Mouse (Mus musculus) E14TG2a.4 (cell line): Measurements from ENCODE around the gene Maml3.
A peak's percentile ranks its signal among the peaks of the same experiment; 100 is the strongest.

ENCODE experiments used
- H3K27me3 ChIP-seq: 2 replicates; pipeline ENCODE4 v1.6.1; 2014; ENCODE audit warnings: low read length, control low read depth; ENCODE audit not compliant: insufficient read depth
- H3K36me3 ChIP-seq: 2 replicates; pipeline ENCODE4 v1.6.1; 2014; ENCODE audit warnings: low read length, control low read depth; ENCODE audit not compliant: insufficient read depth
- H3K4me1 ChIP-seq: replicated peaks from 2 replicates; pipeline ENCODE4 v1.6.1; 2014; ENCODE audit warnings: low read depth, low read length, control low read depth
- H3K4me3 ChIP-seq: replicated peaks from 2 replicates; pipeline ENCODE4 v1.5.1; 2014; ENCODE audit warnings: mild to moderate bottlenecking, low read length
- H3K9me3 ChIP-seq: 2 replicates; pipeline ENCODE4 v1.6.1; 2014; ENCODE audit warnings: low read length, control low read depth
- CTCF ChIP-seq: conservative IDR thresholded peaks from 2 replicates; pipeline ENCODE4 v1.5.1; 2014; ENCODE audit warnings: low read length
- NANOG ChIP-seq: IDR thresholded peaks from 2 replicates; pipeline ENCODE4 v1.6.1; 2014; ENCODE audit warnings: borderline replicate concordance, low read length, mixed read lengths
- POU5F1 ChIP-seq: IDR thresholded peaks from 2 replicates; pipeline ENCODE4 v1.6.1; 2014; ENCODE audit warnings: low read length, borderline replicate concordance

Gene Maml3

DNA sequence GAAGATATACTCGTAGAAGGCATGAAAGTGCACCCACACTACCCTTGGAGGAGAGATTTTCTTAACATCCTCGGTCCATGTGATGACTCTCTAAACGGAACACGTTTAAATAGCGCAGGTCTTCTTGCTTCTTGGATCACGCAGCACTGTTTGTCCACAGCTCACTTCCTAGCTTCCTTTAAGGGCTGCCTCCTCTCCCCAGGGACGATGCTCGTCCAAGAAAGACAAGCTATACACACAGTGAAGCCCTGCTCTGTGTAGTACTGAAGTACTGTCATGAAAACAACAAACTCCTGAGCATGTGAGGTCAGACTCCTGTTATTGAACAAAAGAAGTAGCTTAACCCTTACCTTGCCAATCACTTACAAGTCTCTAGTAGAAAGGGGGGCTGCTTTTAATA lies 192.7 kb downstream of the Maml3 start:
- Histone ChIP-seq H3K27me3 (peaks cover 5% of the 10 kb centered on the region), H3K36me3 (no peaks in the 10 kb centered on the region), H3K4me3 (no peak overlapping the region), H3K4me1 (peaks cover 20% of the 10 kb centered on the region), H3K9me3 (no peaks in the 10 kb centered on the region)
- TF ChIP-seq NANOG: no peak

DNA sequence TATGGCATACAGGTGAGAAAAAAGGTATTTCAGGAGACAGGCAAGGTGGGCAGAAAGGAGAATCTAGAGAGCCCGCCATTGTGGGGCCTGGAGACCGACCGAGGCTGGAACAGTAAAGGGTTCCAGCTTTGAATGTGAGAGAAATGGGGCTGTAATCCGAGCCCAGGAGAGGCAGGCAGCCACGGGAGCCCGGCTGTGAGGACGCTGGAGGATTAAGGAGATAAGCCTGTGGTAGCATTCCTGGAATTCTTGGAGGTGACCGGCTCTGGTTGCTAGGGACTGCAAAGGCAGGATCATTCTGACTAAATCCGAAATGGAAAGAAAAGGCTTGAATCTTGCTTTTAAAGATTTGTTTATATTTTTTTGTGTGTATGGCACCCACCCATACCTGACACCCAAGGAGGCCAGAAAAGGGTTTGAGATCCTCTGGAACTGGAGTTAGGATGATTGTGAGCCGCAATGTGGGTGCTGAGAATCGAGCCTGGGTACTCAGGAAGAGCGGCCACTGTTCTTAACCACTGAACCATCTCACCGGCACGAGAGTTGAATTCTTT lies 196.4 kb downstream of the Maml3 start:
- no peak for TF ChIP-seq CTCF
- no peak for TF ChIP-seq NANOG
- no peak for TF ChIP-seq POU5F1
- no peak overlapping the region for H3K4me3 ChIP-seq

DNA sequence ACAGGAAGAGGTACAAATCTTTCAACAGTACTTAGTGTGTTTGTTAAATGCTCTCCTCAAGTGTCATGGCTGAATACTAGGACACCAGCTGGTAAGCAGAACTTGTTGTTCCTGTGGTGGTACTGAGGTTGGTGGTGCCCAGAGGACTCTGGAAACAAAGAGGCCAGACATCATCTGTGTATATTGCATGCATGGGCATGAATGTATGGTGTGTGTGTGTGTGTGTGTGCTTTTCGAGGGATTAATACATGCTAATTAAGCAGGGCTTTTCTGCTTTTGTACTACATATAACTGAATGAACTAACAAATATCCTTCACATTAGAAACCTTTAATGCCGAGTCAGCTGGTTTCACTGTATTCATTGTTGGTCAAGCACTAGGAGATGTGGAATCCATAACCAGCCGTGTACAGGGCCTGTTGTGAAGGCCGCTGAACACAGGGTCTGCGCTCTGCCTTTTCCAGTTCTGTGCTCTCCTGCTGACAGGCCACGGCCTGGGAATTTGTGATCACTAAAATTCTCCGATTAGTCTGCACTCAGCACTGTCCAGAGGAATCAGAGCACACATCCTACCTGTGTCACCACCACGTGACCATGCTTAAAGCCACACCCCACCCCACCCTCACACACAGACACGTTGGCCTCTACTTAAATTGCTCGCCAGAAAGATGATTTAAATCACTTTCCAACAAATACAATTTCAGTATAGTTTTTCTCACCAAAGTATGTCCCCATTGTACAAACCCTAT lies 197.6 kb downstream of the Maml3 start:
- H3K4me1 ChIP-seq: peaks cover 20% of the 10 kb centered on the region
- H3K4me3 ChIP-seq: no peak overlapping the region
- TF ChIP-seq NANOG (no peak), CTCF (no peak), POU5F1 (no peak)
- H3K9me3 ChIP-seq: no peaks in the 10 kb centered on the region
- no peaks in the 10 kb centered on the region for H3K36me3 ChIP-seq
- H3K27me3 ChIP-seq: peaks cover 3% of the 10 kb centered on the region; the same call in 1 of the 2 replicates

More for the DNA sequence above, 196.4 kb downstream of the Maml3 start:
- peaks cover 20% of the 10 kb centered on the region for H3K4me1 ChIP-seq
- H3K36me3 ChIP-seq: no peaks in the 10 kb centered on the region
- peaks cover 3% of the 10 kb centered on the region; the same call in 1 of the 2 replicates for H3K27me3 ChIP-seq
- no peaks in the 10 kb centered on the region for H3K9me3 ChIP-seq

DNA sequence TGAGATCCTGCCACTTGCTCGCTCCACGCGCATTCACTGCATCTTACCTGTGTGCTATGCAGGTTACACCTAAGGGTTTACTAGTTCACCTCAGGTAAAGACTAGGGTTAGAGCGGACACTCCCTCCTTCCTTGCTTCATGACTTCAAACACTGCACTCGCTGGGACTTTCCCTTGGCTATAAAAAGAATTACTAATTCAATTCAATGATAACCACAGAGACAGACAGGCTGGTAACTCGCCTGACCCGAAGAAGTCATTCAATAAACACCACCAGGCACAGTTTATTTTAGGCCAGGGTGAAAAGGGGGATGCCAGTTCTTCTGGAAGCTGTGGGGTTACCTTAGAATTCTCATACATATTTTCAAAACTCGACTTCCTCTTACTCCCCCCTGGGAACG lies 199.0 kb downstream of the Maml3 start:
- Histone ChIP-seq H3K4me3 (no peak overlapping the region), H3K27me3 (peaks cover 3% of the 10 kb centered on the region; the same call in 1 of the 2 replicates), H3K36me3 (no peaks in the 10 kb centered on the region), H3K4me1 (peaks cover 20% of the 10 kb centered on the region), H3K9me3 (no peaks in the 10 kb centered on the region)
- TF ChIP-seq NANOG (no peak), CTCF (no peak), POU5F1 (no peak)

DNA sequence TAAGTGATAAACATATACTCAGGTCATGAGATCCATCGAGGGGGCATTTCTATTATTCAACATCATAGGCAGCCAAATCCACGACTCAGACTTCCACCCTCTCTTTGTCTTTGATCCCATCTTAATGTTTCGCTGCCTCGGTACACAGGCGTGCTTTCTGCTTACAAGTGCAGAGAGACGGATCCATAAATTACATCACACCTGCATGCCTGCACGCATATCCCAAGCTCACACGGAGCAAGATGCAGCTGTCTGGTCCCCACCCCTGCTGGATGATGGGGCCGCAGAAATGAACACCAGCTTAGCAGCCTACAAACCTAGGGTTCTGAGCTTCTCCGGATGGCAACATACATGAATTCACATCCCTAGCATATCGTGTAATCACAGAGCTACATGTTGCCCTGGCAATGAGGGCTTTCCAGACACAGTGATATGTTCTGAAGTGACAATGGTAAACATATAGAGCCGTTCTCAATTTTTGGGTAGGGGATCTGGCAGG lies 200.5 kb downstream of the Maml3 start:
- peaks cover 18% of the 10 kb centered on the region for H3K4me1 ChIP-seq
- H3K36me3 ChIP-seq: no peaks in the 10 kb centered on the region
- no peak overlapping the region for H3K4me3 ChIP-seq
- TF ChIP-seq POU5F1 (no peak), CTCF (no peak), NANOG (no peak)
- H3K27me3 ChIP-seq: peaks cover 3% of the 10 kb centered on the region; the same call in 1 of the 2 replicates
- H3K9me3 ChIP-seq: no peaks in the 10 kb centered on the region

DNA sequence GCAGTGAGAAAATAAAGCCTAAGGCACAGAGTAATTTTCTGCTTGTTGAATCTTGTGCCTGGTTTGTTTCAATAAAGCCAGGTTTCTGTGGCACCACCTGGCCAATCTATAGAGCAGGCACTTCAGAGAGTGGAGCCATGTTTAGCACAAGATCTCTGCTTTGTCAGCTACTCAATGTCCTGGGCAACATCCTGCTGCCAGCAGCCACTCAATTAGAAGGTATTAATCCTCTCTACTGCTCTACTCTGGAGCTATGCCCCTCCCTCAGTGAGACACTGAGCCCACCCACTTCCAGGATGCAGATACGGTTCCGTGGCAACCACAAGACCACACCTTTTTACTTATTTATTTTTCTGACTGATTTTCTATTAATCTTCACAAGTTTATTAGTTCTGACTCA lies 203.7 kb downstream of the Maml3 start:
- Histone ChIP-seq H3K9me3 (no peaks in the 10 kb centered on the region), H3K27me3 (no peaks in the 10 kb centered on the region), H3K4me1 (no peaks in the 10 kb centered on the region), H3K36me3 (no peaks in the 10 kb centered on the region), H3K4me3 (no peak overlapping the region)
- TF ChIP-seq POU5F1: no peak
- TF ChIP-seq CTCF: no peak
- no peak for TF ChIP-seq NANOG

DNA sequence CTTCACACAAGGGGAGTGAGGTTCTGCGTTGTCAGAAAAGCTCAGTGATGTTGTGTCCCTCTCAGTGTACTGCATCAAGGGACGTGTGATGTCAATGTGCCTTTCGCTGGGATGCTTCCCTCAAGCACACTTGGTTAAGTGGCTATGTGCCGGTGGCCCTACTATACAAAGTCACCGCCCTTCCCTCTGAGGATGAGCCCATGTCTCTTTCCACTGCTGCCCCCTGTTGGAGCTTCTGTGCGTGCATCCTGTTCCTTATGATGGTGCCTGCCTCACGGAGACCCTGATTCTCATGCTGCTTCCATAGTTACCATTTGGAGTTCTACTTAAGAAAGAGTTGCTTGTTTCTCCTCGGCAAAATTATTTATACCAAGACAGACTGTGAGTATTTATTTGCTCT lies 210.4 kb downstream of the Maml3 start:
- Histone ChIP-seq H3K9me3 (no peaks in the 10 kb centered on the region), H3K27me3 (peaks cover 7% of the 10 kb centered on the region), H3K4me3 (no peak overlapping the region), H3K36me3 (no peaks in the 10 kb centered on the region), H3K4me1 (0 out of 2 replicates have a peak, but pooled peaks cover 3% of the 10 kb centered on the region)
- TF ChIP-seq CTCF (peak; percentile 28; the same call in 1 of the 2 replicates), NANOG (no peak)

DNA sequence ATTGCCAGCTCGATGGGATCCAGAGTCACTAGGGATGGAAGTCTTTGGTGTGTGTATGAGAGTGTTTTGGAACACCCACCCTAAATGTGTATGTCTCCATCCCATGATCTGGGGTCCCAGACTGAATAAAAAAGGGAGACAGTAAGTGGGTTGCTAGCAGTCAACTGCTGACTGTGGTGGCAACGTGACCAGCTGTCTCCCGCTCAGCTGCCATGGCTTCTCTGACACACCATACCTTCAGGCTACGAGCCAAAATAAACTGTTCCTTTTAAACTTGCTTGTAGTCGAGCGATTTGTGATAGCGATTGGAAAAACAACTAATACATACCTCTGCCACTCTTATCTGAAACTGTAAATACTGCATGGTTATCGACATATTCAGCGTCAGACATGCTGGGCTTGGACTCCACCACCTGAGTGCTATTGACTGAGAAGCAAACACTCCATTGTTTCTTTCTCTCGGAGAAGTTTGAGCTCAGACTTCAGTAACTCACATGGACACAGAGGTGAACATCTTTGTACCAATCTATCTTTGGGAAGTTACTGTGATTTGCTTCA lies 213.2 kb downstream of the Maml3 start:
- Histone ChIP-seq H3K36me3 (no peaks in the 10 kb centered on the region), H3K4me3 (no peak overlapping the region), H3K27me3 (peaks cover 20% of the 10 kb centered on the region), H3K4me1 (peaks cover 19% of the 10 kb centered on the region), H3K9me3 (no peaks in the 10 kb centered on the region)
- no peak for TF ChIP-seq POU5F1
- no peak for TF ChIP-seq NANOG
- no peak for TF ChIP-seq CTCF
